8 mouse cellular contexts compared by ENCODE assay signal in the genomic region with DNA sequence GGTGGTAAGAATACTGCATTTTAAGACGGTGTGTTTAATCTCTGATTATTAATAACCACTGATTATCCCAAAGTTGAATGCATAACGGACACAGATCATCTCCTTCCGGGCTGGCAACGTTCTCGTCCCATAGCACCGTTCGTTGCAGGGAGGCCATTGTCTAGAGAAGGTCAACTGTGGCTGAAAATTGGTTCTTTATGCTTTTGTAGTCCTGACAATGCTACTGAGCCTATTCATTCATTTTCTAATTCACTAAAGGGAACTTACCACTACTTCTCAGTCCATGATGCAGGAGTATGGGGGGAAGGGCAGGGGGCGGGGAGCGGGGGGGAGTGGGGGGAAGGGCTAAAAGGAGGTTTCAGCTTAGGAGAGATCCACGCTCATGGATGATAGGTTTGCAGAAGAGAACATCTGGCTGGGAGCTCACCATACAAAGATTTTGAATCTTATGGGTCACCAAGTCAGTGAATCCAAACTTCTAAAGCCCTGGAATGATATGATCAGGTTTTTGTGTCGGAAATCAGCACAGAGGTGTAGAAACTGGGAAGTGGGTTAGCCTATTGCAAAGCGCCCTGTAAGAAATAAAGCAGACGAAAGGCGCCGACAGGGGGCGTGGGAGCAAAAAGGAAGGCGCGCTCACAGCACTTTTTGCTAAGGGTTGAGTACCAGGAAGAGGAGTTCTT. TPM values are rescaled to one million over a fixed set of nuclear protein-coding genes. Genes with fewer than 3 reads are reported as not detected.
DNase-seq lines count a peak whose midpoint lies in the region; ATAC-seq and TF ChIP-seq lines count a peak whose summit lies in the region.

No protein-coding gene starts in this region.

- peak; percentile 71 for ATAC-seq in erythroblast, adult 5-6 weeks (replicated peaks; ENCODE audit: low FRiP score, poor library complexity, severe bottlenecking)
- ATAC-seq in heart, embryonic 11.5 days (replicated peaks; ENCODE audit: insufficient number of reproducible peaks, low FRiP score, low TSS enrichment), result peak; percentile 57
- ATAC-seq in kidney, embryonic 16.5 days (ENCODE audit: low FRiP score, low TSS enrichment), result peak; percentile 67; the same call in 1 of the 2 replicates

- WGBS in heart, embryonic 11.5 days (ENCODE audit: insufficient replicate concordance), result 1% methylated on average over 18 of the region's 18 CpGs
- under 1% methylated on average over 18 of the region's 18 CpGs for WGBS in kidney, embryonic 16.5 days
- under 1% methylated on average over 18 of the region's 18 CpGs for WGBS in liver, adult 2 months

- H3K27ac ChIP-seq in heart, embryonic 11.5 days (ENCODE audit: low read depth, low read length), result peak overlapping the region; percentile 57
- peak overlapping the region; percentile 36; the same call in 1 of the 2 replicates for H3K27ac ChIP-seq in kidney, embryonic 16.5 days (ENCODE audit: low read length)
- H3K27ac ChIP-seq in liver, adult 2 months (replicated peaks; ENCODE audit: insufficient read depth, low read depth, low read length), result no peak overlapping the region

- H3ac ChIP-seq in myocyte (ENCODE audit: control insufficient read depth, insufficient read length), result peak overlapping the region; percentile 15

- peak overlapping the region; percentile 85 for H3K4me2 ChIP-seq in heart, embryonic 11.5 days
- peak overlapping the region; percentile 76 for H3K4me2 ChIP-seq in kidney, embryonic 16.5 days (replicated peaks; ENCODE audit: low read depth, low read length)
- H3K4me2 ChIP-seq in myocyte (ENCODE audit: low read depth), result peak overlapping the region; percentile 79

- H3K79me2 ChIP-seq in liver, adult 2 months (ENCODE audit: control insufficient read depth, insufficient read depth, low read length), result no peaks in the 10 kb centered on the region
- peaks cover 25% of the 10 kb centered on the region for H3K79me2 ChIP-seq in myocyte (ENCODE audit: control insufficient read depth, insufficient read depth)

- H3K36me3 ChIP-seq in heart, embryonic 11.5 days (ENCODE audit: control insufficient read depth, insufficient read depth, low read length), result no peaks in the 10 kb centered on the region; the same call in 1 of the 2 replicates
- H3K36me3 ChIP-seq in kidney, embryonic 16.5 days (ENCODE audit: insufficient read depth, low read length), result 0 out of 2 replicates have a peak, but pooled peaks cover 3% of the 10 kb centered on the region
- no peaks in the 10 kb centered on the region for H3K36me3 ChIP-seq in liver, adult 2 months (ENCODE audit: control insufficient read depth, insufficient read depth, low read length)
- H3K36me3 ChIP-seq in myocyte (ENCODE audit: control insufficient read depth, insufficient read depth), result peaks cover 11% of the 10 kb centered on the region
- H3K36me3 ChIP-seq in splenic B cell, adult 2 months (ENCODE audit: control insufficient read depth, insufficient read depth, low read length, poor library complexity, severe bottlenecking), result no peaks in the 10 kb centered on the region

- DNase-seq in B cell, adult 2 months, result peak; percentile 94 to 96
- peak; percentile 91 for DNase-seq in brain, adult 2 months (ENCODE audit: low read depth, low spot score)
- DNase-seq in liver, adult 2 months (ENCODE audit: extremely low read depth, low read depth, low spot score), result peak; percentile 43
- DNase-seq in splenic B cell, adult 2 months (ENCODE audit: low read depth, low spot score), result peak; percentile 94

- H3K4me3 ChIP-seq in heart, embryonic 11.5 days (ENCODE audit: low read depth, low read length), result peak overlapping the region; percentile 66
- H3K4me3 ChIP-seq in kidney, embryonic 16.5 days (ENCODE audit: low read length), result peak overlapping the region; percentile 85
- H3K4me3 ChIP-seq in liver, adult 2 months (ENCODE audit: insufficient read depth, low read depth, low read length), result peak overlapping the region; percentile 90
- H3K4me3 ChIP-seq in myocyte, result peak overlapping the region; percentile 86

- peaks cover 9% of the 10 kb centered on the region for H3K4me1 ChIP-seq in heart, embryonic 11.5 days (ENCODE audit: control insufficient read depth, insufficient read depth, low read length)
- peaks cover 9% of the 10 kb centered on the region; the same call in 1 of the 2 replicates for H3K4me1 ChIP-seq in kidney, embryonic 16.5 days (ENCODE audit: insufficient read depth, low read length)
- peaks cover 2% of the 10 kb centered on the region; the same call in 1 of the 2 replicates for H3K4me1 ChIP-seq in liver, adult 2 months (ENCODE audit: control insufficient read depth, insufficient read depth, low read length)

- peak overlapping the region; percentile 68 for H3K9ac ChIP-seq in heart, embryonic 11.5 days (ENCODE audit: low read depth, low read length)
- peak overlapping the region; percentile 72 for H3K9ac ChIP-seq in kidney, embryonic 16.5 days (replicated peaks; ENCODE audit: low read length)
- H3K9ac ChIP-seq in liver, adult 2 months (ENCODE audit: low read depth, low read length), result no peak overlapping the region

- TF ChIP-seq POLR2A in liver, adult 2 months (IDR thresholded peaks at IDR 0.05; ENCODE audit: extremely low read depth, insufficient read depth, low read length), result no peak
- TF ChIP-seq POLR2A in myocyte (IDR thresholded peaks at IDR 0.05; ENCODE audit: insufficient read length, low read depth), result peak; percentile 27

- TF ChIP-seq CTCF in liver, adult 2 months (IDR thresholded peaks at IDR 0.05; ENCODE audit: low read depth, low read length), result peak; percentile 78

- no peaks in the 10 kb centered on the region for H3K27me3 ChIP-seq in heart, embryonic 11.5 days (ENCODE audit: control insufficient read depth, insufficient read depth, low read length)
- no peaks in the 10 kb centered on the region for H3K27me3 ChIP-seq in kidney, embryonic 16.5 days (ENCODE audit: insufficient read depth, low read length)
- no peaks in the 10 kb centered on the region for H3K27me3 ChIP-seq in liver, adult 2 months (ENCODE audit: control insufficient read depth, insufficient read depth, low read length)
- no peaks in the 10 kb centered on the region for H3K27me3 ChIP-seq in myocyte (ENCODE audit: control insufficient read depth, insufficient read depth, insufficient read length)
- H3K27me3 ChIP-seq in splenic B cell, adult 2 months (ENCODE audit: control insufficient read depth, insufficient read depth, low read length, poor library complexity, severe bottlenecking), result no peaks in the 10 kb centered on the region

- no peaks in the 10 kb centered on the region for H3K9me3 ChIP-seq in heart, embryonic 11.5 days (replicated peaks; ENCODE audit: control insufficient read depth, low read length)
- H3K9me3 ChIP-seq in kidney, embryonic 16.5 days (ENCODE audit: low read length), result no peaks in the 10 kb centered on the region

TF ChIP-seq in myocyte, 11 proteins besides CTCF, POLR2A, EP300 and RAD21:
- TF ChIP-seq POLR2AphosphoS2 (IDR thresholded peaks at IDR 0.05; ENCODE audit: insufficient read length, low read depth) (no peak), TCF12 (IDR thresholded peaks at IDR 0.05; ENCODE audit: insufficient read depth, poor library complexity, severe bottlenecking) (no peak), TCF3 (IDR thresholded peaks at IDR 0.05; ENCODE audit: insufficient read length, low read depth) (no peak), CEBPB (IDR thresholded peaks at IDR 0.05; ENCODE audit: insufficient read depth, poor library complexity, severe bottlenecking) (no peak), MAX (IDR thresholded peaks at IDR 0.05; ENCODE audit: low read depth) (no peak), SRF (IDR thresholded peaks at IDR 0.05; ENCODE audit: control insufficient read depth, insufficient read length, low read depth) (no peak), E2F4 (IDR thresholded peaks at IDR 0.05; ENCODE audit: insufficient read depth) (no peak), MYOD1 (IDR thresholded peaks at IDR 0.05; ENCODE audit: control insufficient read depth in 1 of 3, insufficient read length in 2 of 3, low read depth in 2 of 3) (no peak), REST (IDR thresholded peaks at IDR 0.05; ENCODE audit: insufficient read depth, insufficient read length) (no peak), MYOG (IDR thresholded peaks at IDR 0.05; ENCODE audit: control insufficient read depth in 1 of 3, insufficient read depth in 1 of 3, insufficient read length in 2 of 3, low read depth in 2 of 3) (no peak), USF1 (IDR thresholded peaks at IDR 0.05; ENCODE audit: low read depth) (no peak)

RNA-seq across cellular contexts. Expression of a gene that starts 0.7 kb away (rescaled TPM):
- total RNA-seq in erythroblast, adult 5-6 weeks (2015; ENCODE audit: low replicate concordance), result 8.2 and 12.5 TPM in 2 replicates
- total RNA-seq in erythroblast, adult 5-6 weeks (2017; ENCODE audit: low replicate concordance), result 6.4 and 6.8 TPM in 2 replicates
- polyA plus RNA-seq in heart, embryonic 11.5 days (2014; fragmentation: Nextera tagmentation; extraction: Ambion mirVana), result 38.9 and 42.9 TPM in 2 replicates
- polyA plus RNA-seq in kidney, embryonic 16.5 days (2015; fragmentation: Nextera tagmentation; extraction: Ambion mirVana), result 58.9 and 60.4 TPM in 2 replicates
- 1.2 and 2.5 TPM in 2 replicates for total RNA-seq in liver, adult 2 months (2014; rRNA removed)
- polyA plus RNA-seq in liver, adult 2 months (2012; rRNA removed), result 0.27 and 1.1 TPM in 2 replicates
- 185 TPM for polyA plus RNA-seq in myocyte (2012; fragmentation: generic; extraction: Trizol)

RNA-seq across cellular contexts. Expression of a gene that starts 23.0 kb away (rescaled TPM):
- total RNA-seq in erythroblast, adult 5-6 weeks (2015; ENCODE audit: low replicate concordance), result 0.63 TPM in 1 of 2 replicates, not detected in the other
- 0.14 and 0.68 TPM in 2 replicates for total RNA-seq in erythroblast, adult 5-6 weeks (2017; ENCODE audit: low replicate concordance)
- 7.6 and 10.3 TPM in 2 replicates for polyA plus RNA-seq in heart, embryonic 11.5 days (2014; fragmentation: Nextera tagmentation; extraction: Ambion mirVana)
- polyA plus RNA-seq in kidney, embryonic 16.5 days (2015; fragmentation: Nextera tagmentation; extraction: Ambion mirVana), result 11.5 and 12.2 TPM in 2 replicates
- 0.37 and 1.1 TPM in 2 replicates for total RNA-seq in liver, adult 2 months (2014; rRNA removed)
- polyA plus RNA-seq in liver, adult 2 months (2012; rRNA removed), result 0.40 and 1.1 TPM in 2 replicates
- 5.6 TPM for polyA plus RNA-seq in myocyte (2012; fragmentation: generic; extraction: Trizol)

RNA-seq across cellular contexts. Expression of a gene that starts 23.2 kb away (rescaled TPM):
- 6.1 and 13.1 TPM in 2 replicates for total RNA-seq in erythroblast, adult 5-6 weeks (2015; ENCODE audit: low replicate concordance)
- total RNA-seq in erythroblast, adult 5-6 weeks (2017; ENCODE audit: low replicate concordance), result 20.1 and 26.1 TPM in 2 replicates
- 13.1 and 15.9 TPM in 2 replicates for polyA plus RNA-seq in heart, embryonic 11.5 days (2014; fragmentation: Nextera tagmentation; extraction: Ambion mirVana)
- polyA plus RNA-seq in kidney, embryonic 16.5 days (2015; fragmentation: Nextera tagmentation; extraction: Ambion mirVana), result 6.6 and 8.9 TPM in 2 replicates
- 4.6 TPM in 2 replicates for total RNA-seq in liver, adult 2 months (2014; rRNA removed)
- 1.6 and 1.8 TPM in 2 replicates for polyA plus RNA-seq in liver, adult 2 months (2012; rRNA removed)
- polyA plus RNA-seq in myocyte (2012; fragmentation: generic; extraction: Trizol), result 0.07 TPM

Comparison
In these comparisons a context has a peak if more than half of its experiments do, and no peak if none do; other contexts are left out.
1. DNase-seq: peak in every context shown above with its lines; median percentile 95 in B cell, adult 2 months; 94 in splenic B cell, adult 2 months; 91 in brain, adult 2 months; 43 in liver, adult 2 months.
2. RNA of a gene that starts 0.7 kb away (polyA plus RNA-seq): 185 TPM in myocyte (single experiment), 58.9 to 60.4 TPM in kidney, embryonic 16.5 days and 38.9 to 42.9 TPM in heart, embryonic 11.5 days; 0.27 to 1.1 TPM in liver, adult 2 months; every median in the first group is over 10 times any median in the second.
3. Peak in every context shown above with its lines, with median percentiles within 50 percentile points of each other: ATAC-seq, H3K4me2 ChIP-seq and H3K4me3 ChIP-seq.